Mouse (Mus musculus) gastrocnemius, postnatal 10 days (tissue): ENCODE data around the gene Xxylt1. TPM values are rescaled to one million over a fixed set of nuclear protein-coding genes. Genes with fewer than 3 reads are reported as not detected.

ENCODE experiments used
- DNase-seq: peaks from one replicate; pipeline ENCODE4 v3.0.0; 2021; ENCODE audit warnings: mixed read lengths
- total RNA-seq, 2 experiments: library from RNA; stranded (reverse); gene quantifications; 2 replicates each; pipeline ENCODE4 v1.2.3; 2021

Gene Xxylt1
- total RNA-seq, 2 experiments from 2014 or later, result 8.8 to 9.8 TPM

- no peak for DNase-seq
Observed at GRCm38 (mm10) chr16:30956141-30956540, 125.1 kb downstream of the Xxylt1 start.

DNA sequence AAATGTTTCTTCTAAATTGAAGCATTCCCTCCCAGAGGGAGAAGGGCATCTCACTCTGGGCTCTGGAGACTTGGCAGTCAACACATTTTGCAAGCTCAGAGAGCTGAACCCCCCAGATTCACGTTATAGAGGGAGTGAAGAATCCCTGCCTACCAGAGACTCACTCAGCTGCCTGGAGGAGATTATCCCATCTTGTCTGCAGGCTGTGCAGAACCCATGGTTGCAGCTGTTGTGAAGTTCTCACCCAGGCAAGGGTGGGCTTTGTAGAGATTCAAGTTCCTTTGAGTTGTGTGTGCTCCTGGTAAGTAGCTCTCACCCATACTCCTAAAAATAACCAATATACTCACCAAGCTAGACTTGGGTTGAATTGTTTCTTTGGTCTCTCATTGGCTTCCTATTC is 132.6 kb downstream of the Xxylt1 start:
- DNase-seq, result no peak

DNA sequence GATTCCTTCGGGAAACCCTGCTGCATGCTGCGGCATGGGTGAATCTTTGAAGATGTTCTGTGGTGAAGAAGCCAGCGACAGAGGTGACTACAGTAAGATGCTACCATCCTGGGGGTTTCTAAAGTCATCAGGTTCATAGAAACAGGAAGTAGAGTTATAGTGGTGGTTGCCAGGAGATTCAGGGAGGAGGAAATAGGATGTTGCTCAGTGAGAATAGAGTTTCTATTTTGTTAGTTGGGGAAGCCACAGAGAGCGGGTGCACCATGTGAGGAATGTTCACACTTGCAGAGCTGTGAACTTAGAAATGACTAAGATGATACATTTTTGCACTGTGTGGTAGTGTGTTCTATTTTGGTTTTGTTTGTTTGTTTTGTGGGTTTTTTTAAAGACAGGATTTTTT is 133.0 kb downstream of the Xxylt1 start:
- DNase-seq, result no peak

- DNase-seq, result no peak
Observed at GRCm38 (mm10) chr16:30944886-30945285, 136.3 kb downstream of the Xxylt1 start.

DNA sequence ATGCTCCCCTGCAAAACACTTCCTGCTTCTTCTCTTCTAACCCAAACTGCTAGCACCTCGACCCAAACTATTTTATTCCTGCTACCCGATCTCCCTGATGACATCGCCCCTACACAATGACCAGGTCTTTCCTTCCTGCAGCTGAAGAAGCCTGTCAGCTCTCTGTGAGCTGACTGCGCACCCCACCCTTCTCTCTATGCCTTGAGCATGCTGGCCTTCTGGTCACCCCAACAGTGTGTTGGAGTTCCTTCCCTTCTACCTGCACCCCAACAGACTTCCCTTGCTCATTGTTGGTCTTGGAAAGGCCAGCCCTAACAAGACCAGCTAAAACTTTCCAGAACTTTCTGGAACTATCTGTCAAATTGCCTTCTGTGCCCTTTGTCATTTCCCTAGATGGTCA is 137.3 kb downstream of the Xxylt1 start:
- no peak for DNase-seq

DNA sequence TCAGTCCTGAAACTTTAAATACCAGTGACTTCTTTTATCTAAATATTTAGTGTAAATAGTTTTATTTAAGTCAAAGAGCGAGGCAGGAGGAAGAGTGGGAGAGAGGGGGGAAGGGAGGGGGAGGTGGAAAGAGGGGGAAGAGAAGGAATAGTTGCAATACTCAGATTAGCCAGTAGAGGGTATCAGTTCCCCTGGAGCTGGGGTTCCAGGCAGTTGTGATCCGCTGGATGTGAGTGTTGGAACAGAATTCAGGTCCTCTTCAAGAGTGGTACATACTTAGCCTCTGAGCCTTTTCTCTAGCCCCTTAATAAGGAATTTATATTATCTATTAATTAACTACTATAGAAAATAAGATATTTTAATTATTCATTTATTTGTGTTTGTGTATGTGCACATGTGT is 140.5 kb downstream of the Xxylt1 start:
- no peak for DNase-seq

DNA sequence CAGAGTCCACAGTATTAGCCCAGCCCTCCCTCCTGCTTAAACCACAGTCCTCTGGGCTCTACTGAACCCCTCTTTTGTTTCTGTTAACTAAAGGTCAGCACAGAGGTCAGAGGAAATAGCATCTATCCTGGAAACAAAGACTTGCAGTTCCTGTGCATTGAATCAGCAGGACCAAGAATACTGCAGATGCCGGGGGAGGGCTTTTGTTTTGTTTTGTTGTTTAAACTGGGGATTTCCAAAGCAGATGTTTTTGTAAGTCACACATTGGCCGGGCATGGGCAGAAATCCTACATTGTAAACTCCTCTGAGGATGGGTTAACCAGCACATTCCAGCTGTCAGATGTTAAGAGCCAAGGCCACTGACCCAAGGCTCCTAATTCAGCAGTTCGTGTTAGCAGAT is 141.3 kb downstream of the Xxylt1 start:
- DNase-seq, result no peak

DNA sequence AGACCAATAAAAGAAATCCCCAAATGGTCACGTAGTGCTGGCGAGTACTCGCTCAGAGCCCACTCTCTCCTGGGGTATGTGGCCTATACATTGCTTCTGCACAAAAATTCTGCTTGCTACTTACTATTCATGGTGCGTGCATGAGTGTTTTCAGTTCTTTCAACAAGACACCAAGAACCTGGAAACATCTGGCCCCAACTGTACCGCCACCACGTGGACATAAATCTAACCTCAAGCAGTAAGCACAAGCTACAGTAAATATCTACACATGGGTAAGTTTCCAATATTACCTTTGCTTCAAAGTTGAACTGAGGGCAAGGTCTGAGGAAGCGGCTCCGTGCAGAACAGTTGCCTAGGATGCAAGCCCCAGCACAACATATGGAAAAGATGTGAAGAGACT is 142.0 kb downstream of the Xxylt1 start:
- no peak for DNase-seq

GRCm38 (mm10) chr16:30938664-30939063 is 142.6 kb downstream of the Xxylt1 start:
- DNase-seq, result no peak

DNA sequence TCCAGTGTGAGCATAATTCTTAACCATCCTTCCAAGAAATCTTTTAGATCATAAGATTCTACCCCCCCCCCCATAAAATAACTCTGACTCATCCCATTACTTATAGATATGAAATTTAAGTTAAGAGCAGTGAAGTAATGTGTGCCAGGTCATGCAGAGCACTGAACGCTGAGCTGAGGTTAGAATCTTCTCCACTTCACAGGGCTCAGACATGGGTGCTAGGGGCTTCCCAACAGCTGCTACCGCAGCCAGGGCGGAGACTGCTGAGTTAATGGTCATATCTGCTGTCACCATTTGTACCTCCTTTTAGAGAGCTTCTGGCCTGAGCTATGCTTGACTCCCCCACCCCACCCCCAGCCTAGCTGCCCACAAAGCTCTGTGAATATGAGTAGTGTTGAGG is 143.6 kb downstream of the Xxylt1 start:
- DNase-seq, result no peak

GRCm38 (mm10) chr16:30936471-30936870 is 144.8 kb downstream of the Xxylt1 start:
- no peak for DNase-seq

DNA sequence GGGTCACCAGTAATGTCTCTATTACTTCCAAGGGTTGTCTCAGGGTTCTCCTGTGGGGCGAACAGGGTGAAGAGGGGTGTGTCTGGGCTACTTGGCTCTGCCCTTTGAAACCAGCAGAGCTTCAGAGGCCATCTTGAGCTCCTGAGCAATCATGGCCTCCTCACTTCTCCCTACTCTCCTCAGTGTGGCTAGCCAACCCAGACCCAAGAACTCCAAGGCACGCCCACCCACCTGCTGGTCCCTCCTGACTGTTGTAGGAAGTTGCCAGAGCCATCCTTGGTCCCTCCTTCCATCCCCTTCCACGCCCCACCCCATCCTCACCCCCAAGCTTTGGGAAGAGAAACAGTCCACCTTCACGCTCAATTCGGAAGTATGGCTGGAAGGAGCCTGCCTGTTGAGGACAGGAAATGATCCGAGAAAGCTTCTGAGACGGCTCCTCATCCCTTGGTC is 145.2 kb downstream of the Xxylt1 start:
- no peak for DNase-seq

- no peak for DNase-seq
Observed at GRCm38 (mm10) chr16:30934967-30935690, 146.1 kb downstream of the Xxylt1 start.

DNA sequence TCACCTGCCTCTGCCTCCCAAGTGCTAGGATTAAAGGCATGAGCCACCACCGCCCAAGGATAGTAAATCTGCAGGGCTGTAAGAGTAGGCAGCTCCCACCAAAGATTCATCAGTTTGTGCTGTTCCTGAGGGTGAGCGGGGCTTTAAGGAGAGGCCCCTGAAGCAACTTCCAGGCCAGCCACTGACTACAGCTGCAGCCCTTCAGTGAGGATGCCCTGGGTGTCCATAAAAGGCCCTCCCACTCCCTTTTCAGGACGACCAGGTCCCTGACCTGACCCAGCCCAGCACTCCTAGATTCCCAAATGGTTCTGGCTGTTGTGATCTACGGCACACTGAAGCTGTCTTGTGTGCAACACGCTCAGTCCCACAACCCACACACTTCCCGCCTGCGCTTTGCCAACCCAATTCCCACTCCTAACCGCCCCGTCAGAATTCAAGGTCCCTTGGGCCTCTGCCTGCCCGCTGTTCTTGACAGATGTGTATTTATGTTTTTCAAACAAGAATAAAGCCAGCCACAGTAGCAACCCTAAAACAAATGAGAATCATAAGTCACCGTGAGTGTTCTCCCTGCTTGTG is 146.9 kb downstream of the Xxylt1 start:
- DNase-seq, result no peak

- DNase-seq, result no peak
Observed at GRCm38 (mm10) chr16:30933366-30933765, 147.9 kb downstream of the Xxylt1 start.

GRCm38 (mm10) chr16:30932791-30933190 is 148.4 kb downstream of the Xxylt1 start:
- no peak for DNase-seq

DNA sequence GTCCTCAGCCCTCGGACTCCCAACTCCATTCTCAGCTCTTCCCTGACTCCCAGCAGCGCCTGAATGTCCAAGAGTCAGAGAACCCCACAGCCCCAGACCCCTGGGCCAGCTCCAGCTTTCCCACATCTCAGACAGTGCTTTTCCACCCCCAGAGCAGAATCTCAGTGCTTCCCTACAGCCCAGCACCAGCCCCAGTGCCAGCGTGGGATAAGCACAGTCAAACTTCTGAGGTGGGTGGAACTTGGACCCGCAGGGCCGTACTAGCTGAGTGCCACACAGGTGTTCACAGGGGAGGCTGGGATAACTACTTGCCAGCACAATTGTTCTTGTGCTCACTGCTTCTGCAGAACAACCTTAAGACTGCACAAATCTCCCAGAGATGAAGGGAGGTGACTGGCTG is 149.0 kb downstream of the Xxylt1 start:
- no peak for DNase-seq

GRCm38 (mm10) chr16:30929165-30929564 is 152.1 kb downstream of the Xxylt1 start:
- DNase-seq, result no peak

DNA sequence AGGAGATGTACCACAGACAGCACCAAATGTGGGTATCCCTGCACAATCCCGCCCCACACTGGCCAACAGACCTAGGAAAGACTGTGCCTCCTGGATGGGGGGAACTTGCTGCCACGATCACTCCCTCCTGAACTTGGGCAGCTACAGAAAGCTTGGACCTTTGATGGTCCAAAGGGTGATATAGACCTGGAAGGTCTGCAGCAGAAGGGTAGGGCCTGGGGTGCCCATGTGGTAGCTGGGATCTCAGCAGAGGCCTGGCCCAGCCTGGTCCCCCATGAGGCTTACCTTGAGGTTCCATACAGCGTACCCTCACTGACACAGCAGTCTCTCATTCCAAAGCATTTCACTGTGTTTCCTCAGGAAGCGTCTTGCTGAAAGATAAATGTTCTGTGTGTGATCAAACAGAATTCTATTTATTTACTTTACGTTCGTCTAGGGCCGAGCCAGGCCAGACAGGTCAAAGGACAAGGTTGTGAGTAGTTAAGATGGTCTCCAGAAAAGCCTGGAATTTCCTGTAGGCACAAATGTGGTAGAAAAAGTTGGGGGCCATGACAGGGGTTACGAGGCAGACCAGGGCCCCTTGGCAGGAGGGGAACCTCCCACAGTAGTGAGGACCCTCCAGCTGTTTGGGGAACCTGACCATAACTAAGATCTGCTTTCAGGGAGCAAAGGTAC is 153.0 kb downstream of the Xxylt1 start:
- DNase-seq, result no peak

- no peak for DNase-seq
Observed at GRCm38 (mm10) chr16:30925496-30925895, 155.7 kb downstream of the Xxylt1 start.

GRCm38 (mm10) chr16:30923899-30924298 is 157.3 kb downstream of the Xxylt1 start:
- no peak for DNase-seq

GRCm38 (mm10) chr16:30922548-30922947 is 158.7 kb downstream of the Xxylt1 start:
- DNase-seq, result no peak

DNA sequence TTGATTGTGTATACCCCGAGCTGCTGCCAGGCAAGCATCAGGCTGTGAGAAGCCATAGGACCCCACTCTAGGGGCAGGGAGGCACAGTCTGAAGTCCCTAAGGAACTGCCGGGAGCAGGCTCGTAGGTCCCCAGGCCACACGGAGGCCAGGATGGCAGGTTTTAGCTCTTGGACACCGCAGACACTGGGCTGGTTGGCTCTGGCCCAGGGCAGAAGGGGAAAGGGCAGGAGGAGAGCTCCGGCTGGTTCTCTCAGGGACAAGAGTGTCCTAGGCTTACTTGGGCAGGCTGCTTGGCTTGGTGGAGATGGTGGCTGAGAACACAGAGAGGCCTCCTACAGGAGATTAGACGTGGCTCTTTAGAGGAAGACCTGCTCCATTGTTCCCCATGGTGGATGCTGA is 162.4 kb downstream of the Xxylt1 start:
- DNase-seq, result no peak

DNA sequence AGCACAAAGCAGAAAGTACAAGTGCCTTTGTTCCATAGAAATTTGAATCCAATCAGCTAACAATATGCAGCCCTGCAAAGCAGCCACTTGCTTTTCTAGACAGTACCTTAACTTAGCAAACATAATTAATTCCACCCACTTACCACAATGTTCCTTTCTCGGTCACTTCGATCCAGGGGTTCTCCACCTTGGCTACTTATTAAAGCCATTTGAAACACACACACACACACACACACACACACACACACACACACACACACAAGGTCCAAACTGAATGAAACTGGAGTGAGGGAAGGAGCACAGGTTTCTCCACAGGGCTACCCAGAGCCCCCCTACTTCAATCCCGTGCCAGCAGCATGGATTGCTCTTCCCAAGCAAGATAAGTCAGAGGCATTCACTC is 164.3 kb downstream of the Xxylt1 start:
- no peak for DNase-seq
